In genomic region chr4:150066706-150067323, GRCm38 (mm10) we compare ENCODE assay signal across 25 mouse cellular contexts. TPM values are rescaled to one million over a fixed set of nuclear protein-coding genes. Genes with fewer than 3 reads are reported as not detected.
DNase-seq lines count a peak whose midpoint lies in the region; ATAC-seq and TF ChIP-seq lines count a peak whose summit lies in the region.
"Had no signal": no experiment of that assay in that cellular context is flagged by ENCODE, and none has a peak within 500 bp of the region (broad histone marks: within the 10 kb centered on the region; RNA-seq: fewer than 3 reads in every experiment).

No protein-coding gene starts in this region.

- H3K4me2 ChIP-seq in midbrain, embryonic 11.5 days = no peak overlapping the region
- no peak overlapping the region for H3K4me2 ChIP-seq in midbrain, postnatal 0 days (ENCODE audit: low read depth, low read length, poor library complexity, severe bottlenecking)
- peak overlapping the region; percentile 28 for H3K4me2 ChIP-seq in liver, embryonic 12.5 days
- no peak overlapping the region for H3K4me2 ChIP-seq in forebrain, postnatal 0 days (ENCODE audit: low read depth)
- H3K4me2 ChIP-seq: embryonic facial prominence, embryonic 13.5 days; hindbrain, embryonic 15.5 days; intestine, embryonic 15.5 days; midbrain, embryonic 13.5 days; neural tube, embryonic 12.5 days had no signal

- peak; percentile 37 for DNase-seq in midbrain, embryonic 11.5 days (ENCODE audit: low spot score, missing footprints)
- no peak for DNase-seq in midbrain, postnatal 0 days (ENCODE audit: low spot score)
- peak; percentile 89 for DNase-seq in ZHBTc4 (ENCODE audit: low read depth, low spot score)
- no peak for DNase-seq in neural tube, embryonic 10.5 days (ENCODE audit: extremely low spot score, low spot score)
- no peak for DNase-seq in gastrocnemius, postnatal 36 days
- DNase-seq in forebrain, postnatal 0 days = no peak
- DNase-seq: adrenal gland, adult 2 months; B cell, adult 2 months; cerebellum, adult 2 months; cerebellum, postnatal 36 days; embryo, embryonic 11 days; kidney, adult 8-10 months; kidney, postnatal 10 days; right cerebral cortex, postnatal 14 days; thymus, postnatal 25 days had no signal

- ATAC-seq in midbrain, embryonic 11.5 days (ENCODE audit: low FRiP score) = no peak
- no peak for ATAC-seq in midbrain, postnatal 0 days (ENCODE audit: low FRiP score)
- no peak for ATAC-seq in liver, embryonic 12.5 days
- no peak for ATAC-seq in forebrain, postnatal 0 days
- ATAC-seq: forebrain, embryonic 14.5 days; intestine, embryonic 15.5 days; midbrain, embryonic 13.5 days had no signal

- H3K9ac ChIP-seq in midbrain, embryonic 11.5 days (ENCODE audit: low read length) = no peak overlapping the region
- H3K9ac ChIP-seq in midbrain, postnatal 0 days (replicated peaks; ENCODE audit: low read length, poor library complexity, severe bottlenecking) = no peak overlapping the region
- no peak overlapping the region for H3K9ac ChIP-seq in liver, embryonic 12.5 days
- no peak overlapping the region for H3K9ac ChIP-seq in forebrain, postnatal 0 days
- H3K9ac ChIP-seq: embryonic facial prominence, embryonic 13.5 days; hindbrain, embryonic 15.5 days; intestine, embryonic 15.5 days; liver, embryonic 14.5 days; midbrain, embryonic 13.5 days; neural tube, embryonic 12.5 days had no signal

- WGBS in midbrain, embryonic 11.5 days = 84% methylated on average over 17 of the region's 17 CpGs
- 87% methylated on average over 17 of the region's 17 CpGs for WGBS in midbrain, postnatal 0 days
- WGBS in liver, embryonic 12.5 days (ENCODE audit: insufficient replicate concordance) = 68% methylated on average over 17 of the region's 17 CpGs
- 85% methylated on average over 17 of the region's 17 CpGs for WGBS in forebrain, postnatal 0 days

- H3K36me3 ChIP-seq in midbrain, embryonic 11.5 days (ENCODE audit: control insufficient read depth, insufficient read depth, low read length) = no peaks in the 10 kb centered on the region
- no peaks in the 10 kb centered on the region for H3K36me3 ChIP-seq in midbrain, postnatal 0 days (ENCODE audit: insufficient read depth, low read length)
- no peaks in the 10 kb centered on the region for H3K36me3 ChIP-seq in liver, embryonic 12.5 days
- no peaks in the 10 kb centered on the region for H3K36me3 ChIP-seq in forebrain, postnatal 0 days (ENCODE audit: insufficient read depth)
- H3K36me3 ChIP-seq: embryonic facial prominence, embryonic 13.5 days; hindbrain, embryonic 15.5 days; intestine, embryonic 15.5 days; midbrain, embryonic 13.5 days; neural tube, embryonic 12.5 days had no signal

- no peaks in the 10 kb centered on the region for H3K4me1 ChIP-seq in midbrain, embryonic 11.5 days (ENCODE audit: control insufficient read depth, insufficient read depth, low read length)
- H3K4me1 ChIP-seq in midbrain, postnatal 0 days (ENCODE audit: insufficient read depth, low read length) = no peaks in the 10 kb centered on the region
- peaks cover 3% of the 10 kb centered on the region; the same call in 1 of the 2 replicates for H3K4me1 ChIP-seq in liver, embryonic 12.5 days
- no peaks in the 10 kb centered on the region for H3K4me1 ChIP-seq in forebrain, postnatal 0 days (ENCODE audit: insufficient read depth)
- H3K4me1 ChIP-seq: hindbrain, embryonic 15.5 days; midbrain, embryonic 13.5 days; neural tube, embryonic 12.5 days had no signal

- H3K27me3 ChIP-seq in midbrain, embryonic 11.5 days (ENCODE audit: control insufficient read depth, insufficient read depth, low read length) = no peaks in the 10 kb centered on the region
- no peaks in the 10 kb centered on the region for H3K27me3 ChIP-seq in midbrain, postnatal 0 days (ENCODE audit: insufficient read depth, low read length)
- peaks cover 13% of the 10 kb centered on the region; the same call in 1 of the 2 replicates for H3K27me3 ChIP-seq in liver, embryonic 12.5 days (replicated peaks)
- H3K27me3 ChIP-seq in forebrain, postnatal 0 days (ENCODE audit: insufficient read depth, low read length) = no peaks in the 10 kb centered on the region
- H3K27me3 ChIP-seq: embryonic facial prominence, embryonic 13.5 days; hindbrain, embryonic 15.5 days; intestine, embryonic 15.5 days; midbrain, embryonic 13.5 days; neural tube, embryonic 12.5 days had no signal

- intact Hi-C loops in gastrocnemius, postnatal 36 days (cut with DNase I) = no loop called here

- no peak overlapping the region for H3K27ac ChIP-seq in midbrain, embryonic 11.5 days (ENCODE audit: low read depth, low read length)
- H3K27ac ChIP-seq in midbrain, postnatal 0 days (ENCODE audit: low read depth, low read length) = no peak overlapping the region
- H3K27ac ChIP-seq in liver, embryonic 12.5 days = no peak overlapping the region
- H3K27ac ChIP-seq in forebrain, postnatal 0 days (ENCODE audit: low read depth, low read length) = no peak overlapping the region
- H3K27ac ChIP-seq: embryonic facial prominence, embryonic 13.5 days; hindbrain, embryonic 15.5 days; intestine, embryonic 15.5 days; liver, embryonic 14.5 days; macrophage; midbrain, embryonic 13.5 days; neural tube, embryonic 12.5 days had no signal

- H3K4me3 ChIP-seq in midbrain, embryonic 11.5 days (ENCODE audit: low read depth, low read length) = no peak overlapping the region
- H3K4me3 ChIP-seq in midbrain, postnatal 0 days (ENCODE audit: low read depth, low read length) = no peak overlapping the region
- no peak overlapping the region; the same call in 1 of the 2 replicates for H3K4me3 ChIP-seq in liver, embryonic 12.5 days
- H3K4me3 ChIP-seq in forebrain, postnatal 0 days (ENCODE audit: low read depth, low read length) = no peak overlapping the region
- H3K4me3 ChIP-seq: embryonic facial prominence, embryonic 13.5 days; hindbrain, embryonic 15.5 days; intestine, embryonic 15.5 days; midbrain, embryonic 13.5 days; neural tube, embryonic 12.5 days had no signal

- TF ChIP-seq CTCF in midbrain, postnatal 0 days (IDR thresholded peaks at IDR 0.05) = no peak
- no peak for TF ChIP-seq CTCF in forebrain, postnatal 0 days (IDR thresholded peaks at IDR 0.05; ENCODE audit: low read depth)

- no peaks in the 10 kb centered on the region for H3K9me3 ChIP-seq in midbrain, embryonic 11.5 days (ENCODE audit: control insufficient read depth, low read length)
- H3K9me3 ChIP-seq in midbrain, postnatal 0 days (ENCODE audit: low read length) = no peaks in the 10 kb centered on the region
- H3K9me3 ChIP-seq in liver, embryonic 12.5 days (replicated peaks) = no peaks in the 10 kb centered on the region
- H3K9me3 ChIP-seq in forebrain, postnatal 0 days (ENCODE audit: low read length) = no peaks in the 10 kb centered on the region
- H3K9me3 ChIP-seq: embryonic facial prominence, embryonic 13.5 days; hindbrain, embryonic 15.5 days; intestine, embryonic 15.5 days; midbrain, embryonic 13.5 days; neural tube, embryonic 12.5 days had no signal

RNA-seq across cellular contexts. Expression of gene Gpr157, which starts 20.4 kb away (rescaled TPM):
- 0.10 and 0.15 TPM in 2 replicates for polyA plus RNA-seq in midbrain, embryonic 11.5 days (2014; fragmentation: Nextera tagmentation; extraction: Ambion mirVana)
- total RNA-seq in midbrain, postnatal 0 days (2014; rRNA removed) = 4.4 TPM in 2 replicates
- 0.47 and 0.49 TPM in 2 replicates for polyA plus RNA-seq in midbrain, postnatal 0 days (2015; fragmentation: Nextera tagmentation; extraction: Ambion mirVana)
- polyA plus RNA-seq in liver, embryonic 12.5 days (2016; fragmentation: Nextera tagmentation; extraction: Ambion mirVana) = 0.18 and 0.37 TPM in 2 replicates
- 10 to 100 TPM; 32.5 to 36.5 TPM for total RNA-seq in gastrocnemius, postnatal 36 days (2021)
- 1.3 and 1.8 TPM in 2 replicates for total RNA-seq in forebrain, postnatal 0 days (2014; rRNA removed)
- 0.31 TPM in 2 replicates for polyA plus RNA-seq in forebrain, postnatal 0 days (2015; fragmentation: Nextera tagmentation; extraction: Ambion mirVana)

RNA-seq across cellular contexts. Expression of gene Slc2a5, which starts 52.3 kb away (rescaled TPM):
- 1.1 and 1.6 TPM in 2 replicates for polyA plus RNA-seq in midbrain, embryonic 11.5 days (2014; fragmentation: Nextera tagmentation; extraction: Ambion mirVana)
- 1.5 and 4.3 TPM in 2 replicates for total RNA-seq in midbrain, postnatal 0 days (2014; rRNA removed)
- 2.1 and 3.2 TPM in 2 replicates for polyA plus RNA-seq in midbrain, postnatal 0 days (2015; fragmentation: Nextera tagmentation; extraction: Ambion mirVana)
- polyA plus RNA-seq in liver, embryonic 12.5 days (2016; fragmentation: Nextera tagmentation; extraction: Ambion mirVana) = 0.22 and 0.30 TPM in 2 replicates
- total RNA-seq in gastrocnemius, postnatal 36 days (2021) = under 1 TPM in 1 of 2 experiments, not detected in 1; 0.10 TPM
- 1.8 and 3.4 TPM in 2 replicates for total RNA-seq in forebrain, postnatal 0 days (2014; rRNA removed)
- polyA plus RNA-seq in forebrain, postnatal 0 days (2015; fragmentation: Nextera tagmentation; extraction: Ambion mirVana) = 1.4 and 3.2 TPM in 2 replicates
- total RNA-seq: hematopoietic stem cell, adult 5-6 weeks had no signal

RNA-seq across cellular contexts. Expression of gene H6pd, which starts 58.0 kb away (rescaled TPM):
- polyA plus RNA-seq in midbrain, embryonic 11.5 days (2014; fragmentation: Nextera tagmentation; extraction: Ambion mirVana) = 1.7 and 2.4 TPM in 2 replicates
- 12.6 and 13.6 TPM in 2 replicates for total RNA-seq in midbrain, postnatal 0 days (2014; rRNA removed)
- polyA plus RNA-seq in midbrain, postnatal 0 days (2015; fragmentation: Nextera tagmentation; extraction: Ambion mirVana) = 3.2 and 3.7 TPM in 2 replicates
- 8.8 and 9.0 TPM in 2 replicates for polyA plus RNA-seq in liver, embryonic 12.5 days (2016; fragmentation: Nextera tagmentation; extraction: Ambion mirVana)
- total RNA-seq in gastrocnemius, postnatal 36 days (2021) = 10 to 100 TPM; 51.9 to 54.1 TPM
- total RNA-seq in forebrain, postnatal 0 days (2014; rRNA removed) = 6.5 and 8.4 TPM in 2 replicates
- polyA plus RNA-seq in forebrain, postnatal 0 days (2015; fragmentation: Nextera tagmentation; extraction: Ambion mirVana) = 1.7 and 3.1 TPM in 2 replicates

Comparison
In these comparisons a context has a peak if more than half of its experiments do, and no peak if none do; other contexts are left out.
1. DNase-seq: peak in midbrain, embryonic 11.5 days (single experiment) and ZHBTc4 (single experiment); none in midbrain, postnatal 0 days (single experiment), neural tube, embryonic 10.5 days (single experiment), gastrocnemius, postnatal 36 days (0 of 2) and forebrain, postnatal 0 days (single experiment).